Mouse (Mus musculus): ENCODE data around the gene Actr1b.
A peak's percentile ranks its signal among the peaks of the same experiment; 100 is the strongest.

Gene Actr1b

DNA sequence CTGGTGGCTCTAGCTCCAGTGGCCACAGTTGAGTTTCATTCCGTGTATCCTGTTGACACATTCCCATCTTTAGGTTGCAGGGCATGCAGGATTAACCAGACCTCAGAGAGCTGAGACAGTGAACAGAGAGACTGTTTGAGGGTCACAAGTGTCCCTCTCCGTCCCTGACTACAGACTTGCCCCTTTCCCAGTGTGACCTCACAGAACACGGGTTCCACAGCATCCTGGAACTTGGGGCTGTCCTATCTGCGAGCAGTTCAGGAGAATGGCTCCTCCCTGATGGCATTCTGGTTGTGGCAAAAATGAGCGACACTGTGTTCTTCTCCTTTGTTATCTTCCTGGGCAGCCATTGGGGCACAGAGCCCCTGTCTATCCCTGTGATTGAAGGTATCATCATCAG, at the start of gene Actr1b:
Gene Actr1b (minus strand): TSS at position 112 of the 400 bp plus-strand sequence.
- no peak for DNase-seq (ENCODE audit: low read depth, low spot score)

DNA sequence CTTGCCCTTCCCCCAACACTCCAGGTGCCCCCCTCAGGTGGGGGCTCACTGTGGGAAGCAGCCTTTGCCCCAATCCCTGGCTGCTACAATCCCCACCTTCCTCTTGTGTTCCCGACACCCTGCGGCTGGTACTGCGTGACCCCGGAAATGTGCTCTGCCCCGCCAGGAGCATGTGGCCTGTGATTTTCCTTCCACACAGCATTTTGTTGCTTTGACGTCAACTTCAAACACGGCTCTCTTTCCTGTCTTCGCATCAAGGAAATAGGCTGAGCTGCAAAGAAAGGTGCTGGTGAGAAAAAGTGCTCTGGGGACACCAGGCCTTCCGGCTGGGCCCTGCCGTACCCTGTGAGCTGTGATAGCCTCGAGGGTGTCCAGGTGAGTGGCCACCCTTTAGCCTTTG, 47.3 kb upstream of the Actr1b start, which contains the start of gene Zap70:
Gene Zap70 (plus strand): TSS at position 231 of the 400 bp plus-strand sequence.
- no peak for DNase-seq (ENCODE audit: low read depth, low spot score)

- DNase-seq (ENCODE audit: low read depth, low spot score), result no peak
Observed at GRCm38 (mm10) chr1:36761061-36761460, 46.8 kb upstream of the Actr1b start.

- DNase-seq (ENCODE audit: low read depth, low spot score), result no peak
Observed at GRCm38 (mm10) chr1:36760401-36760800, 46.2 kb upstream of the Actr1b start.

- DNase-seq (ENCODE audit: low read depth, low spot score), result peak; percentile 61
Observed at GRCm38 (mm10) chr1:36759076-36759475, 44.9 kb upstream of the Actr1b start.

DNA sequence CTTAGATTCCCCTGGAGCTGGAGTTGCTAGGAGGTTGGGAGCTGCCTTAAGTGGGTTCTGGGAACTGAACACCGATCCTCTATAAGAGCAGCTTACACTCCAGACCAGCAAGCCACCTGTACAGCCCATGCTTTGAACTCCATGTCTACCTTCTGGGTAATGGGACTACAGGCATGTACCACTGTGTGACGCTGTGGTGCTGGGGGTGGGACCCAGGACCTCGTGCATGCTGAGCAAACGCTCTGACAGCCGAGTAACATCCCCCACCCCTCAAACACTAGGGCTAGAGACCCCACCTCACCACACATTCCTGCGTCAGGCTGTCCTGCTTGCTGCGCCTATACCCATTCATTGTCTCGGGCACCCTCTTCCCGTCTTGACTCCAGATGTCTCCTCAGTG, 44.3 kb upstream of the Actr1b start:
- peak; percentile 52 for DNase-seq (ENCODE audit: low read depth, low spot score)

- no peak for DNase-seq (ENCODE audit: low read depth, low spot score)
Observed at GRCm38 (mm10) chr1:36753932-36754675, 39.9 kb upstream of the Actr1b start.

GRCm38 (mm10) chr1:36746452-36746851, 32.2 kb upstream of the Actr1b start:
- DNase-seq (ENCODE audit: low read depth, low spot score), result peak; percentile 74

DNA sequence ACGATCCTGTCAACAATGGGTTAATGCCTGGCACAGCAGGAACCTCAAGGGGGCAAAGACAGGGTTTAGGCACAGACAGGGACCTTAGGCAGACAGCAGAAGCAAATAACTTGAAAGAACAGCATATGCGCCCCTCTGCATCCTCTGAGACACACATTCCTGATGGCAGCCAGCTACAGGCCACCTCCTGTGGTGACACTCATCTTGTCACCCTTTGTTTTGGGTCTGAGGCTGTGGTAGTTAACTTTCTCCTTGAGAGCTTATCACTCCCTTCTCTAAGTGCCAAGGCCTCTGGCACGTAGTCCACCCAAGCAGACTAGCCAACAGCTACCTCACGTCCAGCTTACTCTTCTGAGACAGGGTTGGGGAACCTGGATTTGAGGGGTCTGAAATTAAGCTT, 31.4 kb upstream of the Actr1b start:
- peak; percentile 56 for DNase-seq (ENCODE audit: low read depth, low spot score)

GRCm38 (mm10) chr1:36744268-36744944, 30.2 kb upstream of the Actr1b start:
- DNase-seq (ENCODE audit: low read depth, low spot score), result peak; percentile 86

DNA sequence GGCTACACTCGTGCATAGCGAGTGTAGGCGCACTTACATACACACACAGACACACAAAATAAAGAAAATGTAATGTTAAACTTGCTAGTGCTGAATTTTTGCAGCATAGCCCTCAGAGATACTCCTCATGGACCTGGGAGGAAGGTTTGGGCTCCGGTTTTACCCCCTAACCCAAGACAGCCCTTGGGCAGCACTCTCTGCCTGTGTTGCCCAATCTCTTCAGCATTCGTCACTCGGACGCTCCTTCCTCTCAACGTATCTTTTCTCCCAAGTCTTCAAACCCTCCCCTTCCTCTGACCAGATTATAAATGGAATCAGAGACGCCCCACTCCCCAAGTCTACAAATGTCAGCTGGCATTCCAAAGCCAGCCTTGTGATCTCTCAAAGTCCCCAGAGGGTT, 28.8 kb upstream of the Actr1b start:
- no peak for DNase-seq (ENCODE audit: low read depth, low spot score)

GRCm38 (mm10) chr1:36739231-36739630, 25.0 kb upstream of the Actr1b start:
- no peak for DNase-seq (ENCODE audit: low read depth, low spot score)

DNA sequence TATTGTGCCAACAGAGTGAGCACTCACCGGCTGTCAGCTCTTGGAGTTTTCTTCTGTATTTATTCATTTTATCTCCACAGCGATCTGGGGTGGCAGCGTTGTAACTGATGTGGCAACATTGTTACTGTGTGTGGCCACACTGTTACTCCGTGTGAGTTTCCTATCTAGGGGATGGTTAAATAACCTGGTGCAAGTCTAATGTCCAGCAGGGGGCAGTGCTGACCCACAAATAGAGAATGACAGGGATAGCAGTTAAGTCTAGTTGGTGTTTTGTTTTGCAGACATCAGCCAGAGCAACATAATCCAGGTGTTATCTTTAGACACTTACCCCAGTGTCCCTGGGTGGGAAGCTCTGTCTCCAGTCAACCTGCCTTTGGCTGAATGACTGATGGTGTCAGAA, 23.1 kb upstream of the Actr1b start:
- DNase-seq (ENCODE audit: low read depth, low spot score), result peak; percentile 89

GRCm38 (mm10) chr1:36724057-36724431, 9.8 kb upstream of the Actr1b start:
- DNase-seq (ENCODE audit: low read depth, low spot score), result no peak

- DNase-seq (ENCODE audit: low read depth, low spot score), result no peak
Observed at GRCm38 (mm10) chr1:36723146-36724056, 9.2 kb upstream of the Actr1b start.

GRCm38 (mm10) chr1:36718786-36719185, 4.6 kb upstream of the Actr1b start:
- no peak for DNase-seq (ENCODE audit: low read depth, low spot score)

DNA sequence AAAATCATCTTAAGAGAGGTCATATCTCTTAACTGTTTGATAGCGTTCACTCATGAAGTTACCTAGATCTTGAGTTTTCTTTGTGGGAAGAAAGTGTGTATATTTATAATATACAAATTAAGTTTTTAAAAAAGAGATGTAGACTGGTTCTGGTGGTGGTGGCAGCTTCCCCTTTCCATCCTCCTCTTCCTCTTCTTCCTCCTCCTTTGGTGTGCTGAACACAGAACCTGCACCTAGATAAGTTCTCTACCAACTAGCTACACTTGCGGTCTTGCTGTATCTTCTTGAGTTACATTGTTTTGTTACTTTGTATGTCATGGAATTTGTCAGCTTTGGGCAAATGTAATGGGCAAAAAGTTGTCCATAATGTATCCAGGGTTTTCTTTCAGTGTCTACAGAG, 3.1 kb downstream of the Actr1b start:
- DNase-seq (ENCODE audit: low read depth, low spot score), result no peak

DNA sequence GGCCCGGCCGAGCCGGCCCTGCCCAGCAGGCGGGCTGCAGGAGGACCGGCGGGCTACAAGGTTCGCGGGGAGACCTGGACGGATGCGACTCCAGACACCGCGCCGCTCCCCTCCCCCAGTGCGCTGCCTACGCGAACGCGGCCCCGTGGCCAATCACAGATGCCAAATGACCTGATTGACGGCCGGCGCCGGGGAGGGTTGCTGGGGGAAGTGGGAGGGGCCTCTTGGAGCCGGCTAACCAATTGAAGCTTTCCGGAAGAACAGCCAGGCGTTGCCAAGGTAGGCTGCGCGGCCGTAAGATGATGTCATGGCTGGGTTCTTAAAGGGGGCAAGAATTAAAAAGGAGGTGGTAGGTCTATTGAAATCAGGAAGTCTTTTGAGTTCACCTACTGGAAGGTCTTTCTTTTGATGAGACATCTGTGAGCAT, 4.4 kb downstream of the Actr1b start, which contains the start of gene 4933424G06Rik:
Gene 4933424G06Rik (plus strand): TSS at position 296 of the 427 bp plus-strand sequence.
- DNase-seq (ENCODE audit: low read depth, low spot score), result peak; percentile 99

- peak; percentile 64 for DNase-seq (ENCODE audit: low read depth, low spot score)
Observed at GRCm38 (mm10) chr1:36709055-36709853, 5.0 kb downstream of the Actr1b start.

GRCm38 (mm10) chr1:36708626-36709025, 5.6 kb downstream of the Actr1b start:
- no peak for DNase-seq (ENCODE audit: low read depth, low spot score)

DNA sequence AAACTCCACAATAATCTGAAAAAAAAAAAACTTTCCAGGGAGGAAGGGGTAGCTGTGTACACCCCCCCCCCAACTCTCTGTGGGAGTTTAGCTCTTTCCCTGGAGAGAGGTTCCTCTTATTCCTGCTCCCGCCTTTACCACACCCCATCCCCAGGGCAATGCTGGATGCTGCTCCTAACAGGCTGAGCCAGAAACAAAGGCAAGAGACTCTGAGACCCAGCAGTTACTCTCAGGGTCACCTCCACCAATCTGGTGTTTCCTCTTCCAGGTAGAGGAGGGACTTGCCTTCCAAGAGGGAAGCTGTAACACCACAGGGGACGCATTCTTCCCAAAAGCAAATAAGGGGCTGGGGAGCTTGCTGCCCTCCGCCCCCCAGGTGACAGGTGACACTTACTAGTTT, 6.4 kb downstream of the Actr1b start:
- DNase-seq (ENCODE audit: low read depth, low spot score), result peak; percentile 89

Data from ZHBTc4 (cell line).